Mouse (Mus musculus): ENCODE data around the gene Ranbp6.

The Ranbp6 gene

GRCm38 (mm10) chr19:29805917-29806785 is 6.6 kb downstream of the Ranbp6 start, which contains the start of gene 9930021J03Rik:
Gene 9930021J03Rik (minus strand): TSS chr19:29805989.
- DNase-seq: peak; percentile 99

GRCm38 (mm10) chr19:29805101-29805916 is 7.5 kb downstream of the Ranbp6 start:
- DNase-seq: peak; percentile 83

GRCm38 (mm10) chr19:29803946-29804345 is 8.8 kb downstream of the Ranbp6 start:
- DNase-seq: no peak

GRCm38 (mm10) chr19:29797371-29797770 is 15.4 kb downstream of the Ranbp6 start:
- no peak for DNase-seq

GRCm38 (mm10) chr19:29787997-29788396 is 24.8 kb downstream of the Ranbp6 start:
- DNase-seq: no peak

GRCm38 (mm10) chr19:29782914-29783313 is 29.9 kb downstream of the Ranbp6 start:
- DNase-seq: no peak
